Mouse (Mus musculus) brain, embryonic 14.5 days (tissue): ENCODE data around the gene Med23.

Experiments used
- CTCF ChIP-seq: fragments of 200-500 bp; IDR thresholded peaks from 2 replicates; pipeline ENCODE4 v1.5.1; 2012; ENCODE audit warnings: inconsistent platforms, mild to moderate bottlenecking, moderate library complexity, borderline replicate concordance; ENCODE audit not compliant: insufficient read depth, insufficient read length; ENCODE audit errors: extremely low read depth
- POLR2A ChIP-seq: fragments of 200-500 bp; IDR thresholded peaks from 2 replicates; pipeline ENCODE4 v1.6.1; 2012; ENCODE audit warnings: mild to moderate bottlenecking, inconsistent platforms, borderline replicate concordance; ENCODE audit not compliant: poor library complexity, insufficient read depth, insufficient read length, severe bottlenecking; ENCODE audit errors: extremely low read depth

GRCm38 (mm10) chr10:24928072-24928471, 58.3 kb downstream of the Med23 start:
- TF ChIP-seq CTCF, result no peak
- no peak for TF ChIP-seq POLR2A
